Mouse (Mus musculus): ENCODE data around the gene Sycp2l. TPM values are rescaled to one million over a fixed set of nuclear protein-coding genes. Genes with fewer than 3 reads are reported as not detected.
"Not testable (repeated sequence)": the region's sequence is repeated elsewhere in the genome, so short reads cannot be mapped to it uniquely, and the experiment has no call there.

Sycp2l gene
- polyA plus RNA-seq, 1 experiment from 2014 or later: 0.23 TPM

DNA sequence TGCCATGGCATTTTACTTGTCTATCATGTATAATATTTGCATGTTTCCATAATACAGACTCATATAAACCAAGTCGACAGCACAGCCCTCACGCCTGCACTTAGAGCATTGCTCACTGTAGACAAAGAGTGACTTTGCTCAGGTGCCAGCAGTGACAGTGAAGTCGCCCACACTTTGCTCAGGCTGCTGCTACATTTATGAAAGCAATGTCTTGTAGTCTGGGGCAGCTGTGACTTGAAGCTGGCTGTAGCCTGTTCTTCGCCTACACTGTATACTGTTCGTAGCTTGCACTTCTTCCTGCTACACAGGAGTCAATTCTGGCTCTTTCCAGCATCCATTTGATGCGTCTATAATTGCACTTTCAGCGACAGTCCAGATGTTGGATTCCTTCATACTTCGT, 15.0 kb downstream of the Sycp2l start:
- Histone ChIP-seq H3K4me2 (no peak overlapping the region), H3K36me3 (no peaks in the 10 kb centered on the region), H3K9me3 (no peaks in the 10 kb centered on the region), H3K9ac (no peak overlapping the region), H3K4me1 (no peaks in the 10 kb centered on the region; the same call in 1 of the 2 replicates), H3K27ac (no peak overlapping the region), H3K27me3 (replicated peaks) (no peaks in the 10 kb centered on the region), H3K4me3 (replicated peaks) (no peak overlapping the region)
- WGBS: 82% methylated on average over 8 of the region's 8 CpGs
- ATAC-seq (ENCODE audit: insufficient read depth, low FRiP score, low read depth): no peak

- Histone ChIP-seq H3K27me3 (replicated peaks) (no peaks in the 10 kb centered on the region), H3K9ac (no peak overlapping the region), H3K36me3 (no peaks in the 10 kb centered on the region), H3K4me3 (replicated peaks) (no peak overlapping the region), H3K27ac (no peak overlapping the region), H3K4me1 (no peaks in the 10 kb centered on the region; the same call in 1 of the 2 replicates), H3K9me3 (no peaks in the 10 kb centered on the region), H3K4me2 (no peak overlapping the region)
- 9% methylated on average over 6 of the region's 6 CpGs for WGBS
- no peak for ATAC-seq (ENCODE audit: insufficient read depth, low FRiP score, low read depth)
These were observed 20.8 kb downstream of the Sycp2l start for GRCm38 (mm10) chr13:41134901-41135300.

GRCm38 (mm10) chr13:41145433-41145970, 31.4 kb downstream of the Sycp2l start:
- no peaks in the 10 kb centered on the region for H3K27me3 ChIP-seq (replicated peaks)
- H3K27ac ChIP-seq: no peak overlapping the region
- H3K9ac ChIP-seq: no peak overlapping the region
- no peak overlapping the region for H3K4me2 ChIP-seq
- no peak for ATAC-seq (ENCODE audit: insufficient read depth, low FRiP score, low read depth)
- H3K4me1 ChIP-seq: no peaks in the 10 kb centered on the region
- no peak overlapping the region for H3K4me3 ChIP-seq (replicated peaks)
- H3K9me3 ChIP-seq: no peaks in the 10 kb centered on the region
- 72% methylated on average over 6 of the region's 6 CpGs for WGBS
- H3K36me3 ChIP-seq: no peaks in the 10 kb centered on the region

DNA sequence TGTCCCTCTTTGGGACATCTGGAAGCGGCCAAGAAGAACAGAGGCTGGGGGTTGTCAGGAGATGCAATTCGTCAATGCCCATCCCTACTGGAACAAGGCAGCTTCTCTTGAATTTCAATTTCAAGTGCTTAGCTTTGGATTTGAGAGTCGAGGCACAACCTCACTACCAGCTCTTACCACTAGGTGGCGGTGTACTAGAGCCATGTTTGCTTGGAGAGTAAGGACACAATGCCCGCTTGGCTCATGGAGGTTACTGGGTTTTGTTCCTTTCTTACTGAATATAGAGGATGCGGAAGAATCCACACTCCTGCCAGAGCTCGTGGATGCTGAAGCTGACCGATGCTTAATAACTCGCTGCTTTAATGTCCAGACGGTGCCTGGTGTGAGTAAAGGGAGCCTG, 32.2 kb downstream of the Sycp2l start:
- Histone ChIP-seq H3K27ac (no peak overlapping the region), H3K27me3 (replicated peaks) (no peaks in the 10 kb centered on the region), H3K4me3 (replicated peaks) (no peak overlapping the region), H3K4me1 (no peaks in the 10 kb centered on the region), H3K4me2 (no peak overlapping the region), H3K36me3 (no peaks in the 10 kb centered on the region), H3K9ac (no peak overlapping the region), H3K9me3 (no peaks in the 10 kb centered on the region)
- WGBS: 80% methylated on average over 10 of the region's 10 CpGs
- ATAC-seq (ENCODE audit: insufficient read depth, low FRiP score, low read depth): no peak

- H3K9me3 ChIP-seq: no peaks in the 10 kb centered on the region
- no peak for ATAC-seq (ENCODE audit: insufficient read depth, low FRiP score, low read depth)
- H3K4me3 ChIP-seq (replicated peaks): no peak overlapping the region
- H3K9ac ChIP-seq: no peak overlapping the region
- H3K27ac ChIP-seq: no peak overlapping the region
- no peak overlapping the region for H3K4me2 ChIP-seq
- H3K27me3 ChIP-seq (replicated peaks): no peaks in the 10 kb centered on the region
- no peaks in the 10 kb centered on the region for H3K4me1 ChIP-seq
- WGBS: 70% methylated on average over 11 of the region's 11 CpGs
- no peaks in the 10 kb centered on the region for H3K36me3 ChIP-seq
These were observed 39.0 kb downstream of the Sycp2l start for GRCm38 (mm10) chr13:41153146-41153545.

DNA sequence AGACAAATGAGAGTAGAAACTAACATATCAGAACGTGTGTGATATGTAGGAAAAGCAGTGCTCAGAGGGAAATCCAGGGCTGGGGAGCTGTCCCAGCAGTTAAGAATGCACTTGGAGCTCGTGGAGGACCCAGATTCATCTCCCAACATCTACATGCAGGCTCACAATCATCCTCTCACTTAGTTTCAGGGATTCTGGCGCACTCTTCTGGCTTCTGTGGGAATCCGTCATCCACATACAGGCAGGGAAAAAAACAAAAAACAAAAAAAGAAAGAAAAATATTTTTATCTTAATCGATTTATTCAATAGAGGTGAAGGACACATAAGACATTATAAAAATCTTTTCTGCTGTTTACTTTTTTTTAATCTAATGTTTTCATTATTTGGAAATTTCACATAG, 44.3 kb downstream of the Sycp2l start:
- Histone ChIP-seq H3K4me2 (no peak overlapping the region), H3K27me3 (replicated peaks) (no peaks in the 10 kb centered on the region), H3K4me1 (no peaks in the 10 kb centered on the region), H3K9me3 (no peaks in the 10 kb centered on the region), H3K4me3 (replicated peaks) (no peak overlapping the region), H3K36me3 (no peaks in the 10 kb centered on the region), H3K9ac (no peak overlapping the region), H3K27ac (no peak overlapping the region)
- no peak for ATAC-seq (ENCODE audit: insufficient read depth, low FRiP score, low read depth)
- WGBS: 52% methylated on average over 5 of the region's 5 CpGs

GRCm38 (mm10) chr13:41187886-41188285, 73.8 kb downstream of the Sycp2l start:
- no peaks in the 10 kb centered on the region for H3K36me3 ChIP-seq
- H3K4me2 ChIP-seq: no peak overlapping the region

GRCm38 (mm10) chr13:41195640-41196333, 81.7 kb downstream of the Sycp2l start:
- no peak for ATAC-seq (ENCODE audit: insufficient read depth, low FRiP score, low read depth)
- 41% methylated on average over 3 of the region's 3 CpGs for WGBS
- Histone ChIP-seq H3K27me3 (replicated peaks) (no peaks in the 10 kb centered on the region), H3K4me3 (replicated peaks) (no peak overlapping the region), H3K4me2 (no peak overlapping the region), H3K27ac (no peak overlapping the region), H3K9ac (no peak overlapping the region), H3K36me3 (no peaks in the 10 kb centered on the region), H3K4me1 (no peaks in the 10 kb centered on the region), H3K9me3 (no peaks in the 10 kb centered on the region)

More at GRCm38 (mm10) chr13:41187886-41188285, 73.8 kb downstream of the Sycp2l start:
- H3K4me3 ChIP-seq (replicated peaks): no peak overlapping the region
- no peak for ATAC-seq (ENCODE audit: insufficient read depth, low FRiP score, low read depth)
- no peak overlapping the region for H3K9ac ChIP-seq
- no peak overlapping the region for H3K27ac ChIP-seq
- no peaks in the 10 kb centered on the region for H3K4me1 ChIP-seq
- no peaks in the 10 kb centered on the region for H3K9me3 ChIP-seq
- H3K27me3 ChIP-seq (replicated peaks): no peaks in the 10 kb centered on the region
- WGBS: 76% methylated on average over 6 of the region's 6 CpGs

DNA sequence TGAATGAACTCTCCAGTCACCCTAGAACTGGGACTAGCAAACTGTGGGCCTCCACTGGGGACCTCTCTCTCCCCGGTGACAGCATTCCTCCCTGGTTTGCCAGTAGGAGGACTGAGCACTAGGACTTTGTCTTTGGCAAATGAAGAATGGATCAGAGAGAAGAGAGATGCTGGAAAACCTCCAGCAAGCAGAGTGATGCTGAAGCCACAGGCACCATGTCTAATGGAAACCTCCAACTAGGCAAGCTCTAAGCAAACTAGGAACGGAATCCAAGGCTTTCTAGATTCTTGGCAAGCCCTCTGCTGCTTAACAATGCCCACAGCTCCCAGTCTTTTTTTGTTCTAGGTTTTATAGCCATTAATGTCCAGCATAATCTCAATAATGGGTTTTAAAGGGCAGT, 86.8 kb downstream of the Sycp2l start:
- 76% methylated on average over 2 of the region's 2 CpGs for WGBS
- Histone ChIP-seq H3K9me3 (no peaks in the 10 kb centered on the region), H3K36me3 (no peaks in the 10 kb centered on the region), H3K27ac (no peak overlapping the region), H3K4me2 (no peak overlapping the region), H3K27me3 (replicated peaks) (no peaks in the 10 kb centered on the region), H3K9ac (no peak overlapping the region), H3K4me1 (no peaks in the 10 kb centered on the region), H3K4me3 (replicated peaks) (no peak overlapping the region)
- ATAC-seq (ENCODE audit: insufficient read depth, low FRiP score, low read depth): no peak

- Histone ChIP-seq H3K27me3 (replicated peaks) (no peaks in the 10 kb centered on the region), H3K4me1 (no peaks in the 10 kb centered on the region), H3K4me3 (replicated peaks) (no peak overlapping the region), H3K27ac (no peak overlapping the region), H3K9me3 (no peaks in the 10 kb centered on the region), H3K4me2 (no peak overlapping the region), H3K36me3 (no peaks in the 10 kb centered on the region), H3K9ac (no peak overlapping the region)
- ATAC-seq (ENCODE audit: insufficient read depth, low FRiP score, low read depth): no peak
- 62% methylated on average over 7 of the region's 7 CpGs for WGBS
These were observed 89.2 kb downstream of the Sycp2l start for GRCm38 (mm10) chr13:41203289-41203688.

DNA sequence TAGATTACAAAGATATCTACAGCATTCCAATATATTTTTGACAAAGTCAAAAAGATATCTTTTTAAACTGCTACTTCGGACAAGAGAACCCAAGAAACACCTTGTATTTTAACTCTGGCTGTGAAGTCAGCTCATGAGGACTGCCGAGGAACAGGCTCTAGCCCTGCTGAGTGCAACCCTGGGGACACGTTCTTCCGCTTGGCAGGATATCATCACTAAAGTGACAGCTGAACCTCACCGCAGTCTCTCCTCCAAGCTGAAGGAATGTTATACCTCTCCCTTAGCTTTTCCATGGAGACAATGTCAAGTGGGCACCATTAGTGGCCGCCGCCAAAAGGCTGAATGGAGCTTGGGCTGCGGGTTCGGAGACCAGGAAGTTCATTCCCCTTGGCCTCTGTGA, 89.6 kb downstream of the Sycp2l start:
- WGBS: 81% methylated on average over 9 of the region's 9 CpGs
- H3K9ac ChIP-seq: no peak overlapping the region
- ATAC-seq (ENCODE audit: insufficient read depth, low FRiP score, low read depth): no peak
- no peaks in the 10 kb centered on the region for H3K9me3 ChIP-seq
- no peak overlapping the region for H3K4me2 ChIP-seq
- H3K27me3 ChIP-seq (replicated peaks): no peaks in the 10 kb centered on the region
- H3K4me1 ChIP-seq: no peaks in the 10 kb centered on the region
- H3K4me3 ChIP-seq (replicated peaks): no peak overlapping the region
- no peaks in the 10 kb centered on the region for H3K36me3 ChIP-seq
- no peak overlapping the region for H3K27ac ChIP-seq

DNA sequence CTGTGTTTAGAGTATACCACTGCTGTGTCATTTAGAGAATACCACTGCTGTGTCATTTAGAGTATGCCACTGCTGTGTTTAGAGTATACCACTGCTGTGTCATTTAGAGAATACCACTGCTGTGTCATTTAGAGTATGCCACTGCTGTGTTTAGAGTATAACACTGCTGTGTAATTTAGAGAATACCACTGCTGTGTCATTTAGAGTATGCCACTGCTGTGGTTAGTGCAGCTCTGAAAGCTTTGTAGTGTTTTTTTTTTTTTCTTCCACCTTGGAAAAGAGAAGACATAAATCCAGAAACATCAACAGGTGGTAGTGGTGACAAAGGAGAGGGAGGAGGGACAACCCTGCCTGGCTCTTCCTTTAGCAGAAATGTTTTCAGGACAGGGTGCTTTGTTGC, 91.5 kb downstream of the Sycp2l start:
- H3K9ac ChIP-seq; H3K27me3 ChIP-seq (replicated peaks); H3K4me2 ChIP-seq; H3K27ac ChIP-seq; H3K9me3 ChIP-seq; H3K36me3 ChIP-seq; H3K4me3 ChIP-seq (replicated peaks); H3K4me1 ChIP-seq; ATAC-seq (ENCODE audit: insufficient read depth, low FRiP score, low read depth): not testable (repeated sequence)

GRCm38 (mm10) chr13:41206241-41206640, 92.1 kb downstream of the Sycp2l start:
- Histone ChIP-seq H3K27ac (no peak overlapping the region), H3K9ac (no peak overlapping the region), H3K4me1 (no peaks in the 10 kb centered on the region), H3K27me3 (replicated peaks) (no peaks in the 10 kb centered on the region), H3K4me2 (no peak overlapping the region), H3K9me3 (no peaks in the 10 kb centered on the region), H3K4me3 (replicated peaks) (no peak overlapping the region), H3K36me3 (no peaks in the 10 kb centered on the region)
- no peak for ATAC-seq (ENCODE audit: insufficient read depth, low FRiP score, low read depth)
- WGBS: 81% methylated on average over 5 of the region's 5 CpGs
